Mouse (Mus musculus) kidney, adult 2 months (tissue): ENCODE data around the gene Gcfc2.

Experiments used
- CTCF ChIP-seq: fragments of 200-500 bp; conservative IDR thresholded peaks from 2 replicates; pipeline ENCODE4 v1.5.1; 2011; ENCODE audit warnings: low read depth, mild to moderate bottlenecking, control low read depth, low read length, moderate library complexity, mixed read lengths; ENCODE audit not compliant: insufficient read depth, insufficient read length
- POLR2A ChIP-seq: fragments of 200-500 bp; IDR thresholded peaks from one replicate; pipeline ENCODE4 v1.6.1; 2011; ENCODE audit warnings: low read depth, low read length, control low read depth

DNA sequence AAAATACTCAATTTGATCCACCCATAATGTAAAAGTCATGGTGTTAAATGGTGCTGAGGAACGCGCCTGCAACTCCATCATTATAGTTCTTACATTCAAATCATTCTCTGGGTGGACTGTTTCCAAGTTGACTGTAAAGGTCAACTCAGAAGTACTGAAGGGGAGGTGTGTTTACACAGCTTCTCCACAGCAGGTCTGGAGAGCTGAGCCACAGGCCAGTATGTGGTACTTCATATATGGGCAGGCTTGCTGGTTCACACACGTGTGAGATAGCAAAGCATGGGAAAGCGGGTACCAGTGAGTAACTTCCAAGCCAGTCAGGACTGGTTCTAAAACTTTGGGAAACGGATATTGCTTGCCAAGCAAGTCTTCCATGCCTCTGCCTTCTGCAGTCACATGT, 31.7 kb downstream of the Gcfc2 start:
- no peak for TF ChIP-seq POLR2A
- TF ChIP-seq CTCF, result no peak
